Mouse (Mus musculus) embryonic facial prominence, embryonic 14.5 days (tissue): ENCODE measurements around the gene Rep15. TPM values are rescaled to one million over a fixed set of nuclear protein-coding genes. Genes with fewer than 3 reads are reported as not detected.

Experiments
- ATAC-seq: fragments of 200-750 bp; cut with Nextera tagmentation; 2 replicates; pipeline ENCODE4 v1.8.0; 2017; ENCODE audit warnings: low read depth, moderate number of reproducible peaks, moderate TSS enrichment
- DNase-seq: peaks from one replicate; pipeline ENCODE4 v3.0.0-alpha.2; 2015; ENCODE audit warnings: low spot score
- H3K27ac ChIP-seq: fragments of 300-500 bp; sonication (generic); replicated peaks from 2 replicates; pipeline ENCODE4 v1.5.1; 2014; ENCODE audit warnings: low read depth, mild to moderate bottlenecking, low read length, moderate library complexity
- H3K27me3 ChIP-seq: fragments of 300-500 bp; sonication (generic); replicated peaks from 2 replicates; pipeline ENCODE4 v1.6.1; 2014; ENCODE audit warnings: low read length; ENCODE audit not compliant: control insufficient read depth, insufficient read depth
- H3K36me3 ChIP-seq: fragments of 300-500 bp; sonication (generic); 2 replicates; pipeline ENCODE4 v1.6.1; 2014; ENCODE audit warnings: low read length, mixed read lengths; ENCODE audit not compliant: control insufficient read depth, insufficient read depth
- H3K4me1 ChIP-seq: fragments of 300-500 bp; sonication (generic); 2 replicates; pipeline ENCODE4 v1.6.1; 2014; ENCODE audit warnings: antibody characterized with exemption, low read length; ENCODE audit not compliant: control insufficient read depth, insufficient read depth
- H3K4me2 ChIP-seq: fragments of 300-500 bp; sonication (generic); 2 replicates; pipeline ENCODE4 v1.6.1; 2014; ENCODE audit warnings: low read depth, mild to moderate bottlenecking, low read length, moderate library complexity, mixed read lengths
- H3K4me3 ChIP-seq: fragments of 300-500 bp; sonication (generic); 2 replicates; pipeline ENCODE4 v1.5.1; 2014; ENCODE audit warnings: low read depth, mild to moderate bottlenecking, low read length
- H3K9ac ChIP-seq: fragments of 300-500 bp; sonication (generic); 2 replicates; pipeline ENCODE4 v1.6.1; 2014; ENCODE audit warnings: low read depth, mild to moderate bottlenecking, low read length, moderate library complexity, mixed read lengths
- H3K9me3 ChIP-seq: fragments of 300-500 bp; sonication (generic); 2 replicates; pipeline ENCODE4 v1.6.1; 2016; ENCODE audit warnings: low read length; ENCODE audit not compliant: control insufficient read depth
- WGBS: fragments of 180-500 bp; shearing (Covaris S2); extraction: QIAGEN DNeasy Blood & Tissue Kit; methylation state at CpG from one replicate; pipeline ENCODE4 v1.1.7; 2014; 5-methylcytosine and 5-hydroxymethylcytosine counted together
- polyA plus RNA-seq: library from polyadenylated mRNA; unstranded; fragments of >200 nt; fragmentation: Nextera tagmentation; extraction: Ambion mirVana; gene quantifications from 2 replicates; pipeline ENCODE4 v1.2.1, GENCODE M21; 2014

Rep15 gene
- polyA plus RNA-seq, 1 experiment from 2014 or later: 1.4 TPM

- DNase-seq (no peak), ATAC-seq (no peak)
- no peak overlapping the region for H3K9ac ChIP-seq
- no peaks in the 10 kb centered on the region for H3K4me1 ChIP-seq
- no peak overlapping the region for H3K4me2 ChIP-seq
- H3K4me3 ChIP-seq: no peak overlapping the region
- H3K27me3 ChIP-seq: no peaks in the 10 kb centered on the region
- no peak overlapping the region for H3K27ac ChIP-seq
- 89% methylated on average over 16 of the region's 16 CpGs for WGBS
- H3K9me3 ChIP-seq: no peaks in the 10 kb centered on the region
- H3K36me3 ChIP-seq: peaks cover 62% of the 10 kb centered on the region
Observed at GRCm38 (mm10) chr6:147022375-147023132, 9.8 kb upstream of the Rep15 start.

- Histone ChIP-seq H3K27ac (no peak overlapping the region), H3K27me3 (no peaks in the 10 kb centered on the region), H3K4me2 (no peak overlapping the region), H3K4me1 (no peaks in the 10 kb centered on the region), H3K9me3 (no peaks in the 10 kb centered on the region), H3K36me3 (peaks cover 62% of the 10 kb centered on the region), H3K9ac (no peak overlapping the region), H3K4me3 (no peak overlapping the region)
- ATAC-seq (no peak), DNase-seq (no peak)
- WGBS: 94% methylated on average over 2 of the region's 2 CpGs
Observed at GRCm38 (mm10) chr6:147023133-147023395, 9.3 kb upstream of the Rep15 start.

- ATAC-seq (no peak), DNase-seq (no peak)
- Histone ChIP-seq H3K4me1 (no peaks in the 10 kb centered on the region), H3K4me3 (no peak overlapping the region), H3K27ac (no peak overlapping the region), H3K9me3 (no peaks in the 10 kb centered on the region), H3K4me2 (no peak overlapping the region), H3K9ac (no peak overlapping the region), H3K27me3 (no peaks in the 10 kb centered on the region), H3K36me3 (peaks cover 63% of the 10 kb centered on the region)
Observed at GRCm38 (mm10) chr6:147023568-147023967, 8.8 kb upstream of the Rep15 start.

- Histone ChIP-seq H3K27me3 (no peaks in the 10 kb centered on the region), H3K27ac (no peak overlapping the region)
- 88% methylated on average over 3 of the region's 3 CpGs for WGBS
Observed at GRCm38 (mm10) chr6:147024761-147025160, 7.6 kb upstream of the Rep15 start.

GRCm38 (mm10) chr6:147028396-147028795 lies 4.0 kb upstream of the Rep15 start:
- 89% methylated on average over 2 of the region's 2 CpGs for WGBS
- Histone ChIP-seq H3K27me3 (no peaks in the 10 kb centered on the region), H3K4me1 (no peaks in the 10 kb centered on the region), H3K9ac (no peak overlapping the region), H3K27ac (no peak overlapping the region), H3K4me3 (no peak overlapping the region), H3K36me3 (peaks cover 79% of the 10 kb centered on the region), H3K4me2 (no peak overlapping the region), H3K9me3 (no peaks in the 10 kb centered on the region)
- DNase-seq (no peak), ATAC-seq (no peak)

More at GRCm38 (mm10) chr6:147024761-147025160, 7.6 kb upstream of the Rep15 start:
- no peaks in the 10 kb centered on the region for H3K9me3 ChIP-seq
- ATAC-seq: no peak
- H3K36me3 ChIP-seq: peaks cover 68% of the 10 kb centered on the region
- H3K4me2 ChIP-seq: no peak overlapping the region
- H3K9ac ChIP-seq: no peak overlapping the region
- no peak for DNase-seq
- no peaks in the 10 kb centered on the region for H3K4me1 ChIP-seq
- no peak overlapping the region for H3K4me3 ChIP-seq

GRCm38 (mm10) chr6:147029591-147029990 lies 2.8 kb upstream of the Rep15 start:
- WGBS: 91% methylated on average over 9 of the region's 9 CpGs

GRCm38 (mm10) chr6:147030096-147030885 lies 2.1 kb upstream of the Rep15 start:
- Histone ChIP-seq H3K9me3 (no peaks in the 10 kb centered on the region), H3K27ac (no peak overlapping the region), H3K4me3 (no peak overlapping the region), H3K4me1 (no peaks in the 10 kb centered on the region), H3K9ac (no peak overlapping the region), H3K4me2 (no peak overlapping the region), H3K27me3 (no peaks in the 10 kb centered on the region), H3K36me3 (peaks cover 73% of the 10 kb centered on the region)
- DNase-seq (no peak), ATAC-seq (no peak)
- WGBS: 89% methylated on average over 15 of the region's 15 CpGs

More at GRCm38 (mm10) chr6:147029591-147029990, 2.8 kb upstream of the Rep15 start:
- no peak overlapping the region for H3K9ac ChIP-seq
- H3K27me3 ChIP-seq: no peaks in the 10 kb centered on the region
- DNase-seq: no peak
- H3K4me3 ChIP-seq: no peak overlapping the region
- H3K36me3 ChIP-seq: peaks cover 80% of the 10 kb centered on the region
- H3K27ac ChIP-seq: no peak overlapping the region
- H3K9me3 ChIP-seq: no peaks in the 10 kb centered on the region
- H3K4me2 ChIP-seq: no peak overlapping the region
- ATAC-seq: no peak
- no peaks in the 10 kb centered on the region for H3K4me1 ChIP-seq

- peak; percentile 99 for ATAC-seq
- 4% methylated on average over 58 of the region's 66 CpGs for WGBS
- no peaks in the 10 kb centered on the region for H3K27me3 ChIP-seq
Observed at GRCm38 (mm10) chr6:147042291-147043290, 10.2 kb downstream of the Rep15 start, which contains the start of gene Mrps35. Mrps35 (plus strand) TSS chr6:147042764.

More at GRCm38 (mm10) chr6:147042291-147043290, 10.2 kb downstream of the Rep15 start, which contains the start of gene Mrps35:
- Histone ChIP-seq H3K9ac (peak within 1 kb of the TSS; percentile 94), H3K36me3 (peaks cover 21% of the 10 kb centered on the region; the same call in 1 of the 2 replicates), H3K27ac (peak within 1 kb of the TSS; percentile 84), H3K9me3 (no peaks in the 10 kb centered on the region), H3K4me2 (peak within 1 kb of the TSS; percentile 64), H3K4me1 (peaks cover 13% of the 10 kb centered on the region; the same call in 1 of the 2 replicates), H3K4me3 (peak within 1 kb of the TSS; percentile 95)
- DNase-seq: peak; percentile 95
